Mouse (Mus musculus) olfactory bulb, adult 2 months (tissue): ENCODE results near the gene Gdf1. TPM values are rescaled to one million over a fixed set of nuclear protein-coding genes. Genes with fewer than 3 reads are reported as not detected.

Experiments
- H3K27ac ChIP-seq: fragments of 200-500 bp; 2 replicates; pipeline ENCODE4 v1.5.1; 2012; ENCODE audit warnings: low read depth, low read length; ENCODE audit not compliant: insufficient read depth
- H3K4me1 ChIP-seq: fragments of 200-500 bp; 2 replicates; pipeline ENCODE4 v1.6.1; 2012; ENCODE audit warnings: low read length; ENCODE audit not compliant: control insufficient read depth, insufficient read depth
- H3K4me3 ChIP-seq: fragments of 200-500 bp; 2 replicates; pipeline ENCODE4 v1.5.1; 2012; ENCODE audit warnings: mild to moderate bottlenecking, low read depth, low read length, moderate library complexity; ENCODE audit not compliant: insufficient read depth
- CTCF ChIP-seq: fragments of 200-500 bp; IDR thresholded peaks from 2 replicates; pipeline ENCODE4 v1.5.1; 2012; ENCODE audit warnings: low read depth, mild to moderate bottlenecking, low read length, moderate library complexity; ENCODE audit not compliant: insufficient read depth
- POLR2A ChIP-seq: fragments of 200-500 bp; IDR thresholded peaks from 2 replicates; pipeline ENCODE4 v1.6.1; 2012; ENCODE audit warnings: mild to moderate bottlenecking, low read depth, low read length, moderate library complexity; ENCODE audit not compliant: insufficient read depth
- WGBS: fragments of 180-500 bp; shearing (Covaris S2); methylation state at CpG from one replicate; pipeline ENCODE4 v1.1.7; 2018; 5-methylcytosine and 5-hydroxymethylcytosine counted together
- polyA plus RNA-seq: library from polyadenylated mRNA; stranded (reverse); fragments of >200 nt; gene quantifications from 2 replicates; pipeline ENCODE4 v1.2.4, GENCODE M21; 2012; ENCODE audit warnings: low replicate concordance; ENCODE audit not compliant: missing spikeins, insufficient read depth, insufficient read length

Gene Gdf1
- polyA plus RNA-seq, 1 experiment, result not detected

DNA sequence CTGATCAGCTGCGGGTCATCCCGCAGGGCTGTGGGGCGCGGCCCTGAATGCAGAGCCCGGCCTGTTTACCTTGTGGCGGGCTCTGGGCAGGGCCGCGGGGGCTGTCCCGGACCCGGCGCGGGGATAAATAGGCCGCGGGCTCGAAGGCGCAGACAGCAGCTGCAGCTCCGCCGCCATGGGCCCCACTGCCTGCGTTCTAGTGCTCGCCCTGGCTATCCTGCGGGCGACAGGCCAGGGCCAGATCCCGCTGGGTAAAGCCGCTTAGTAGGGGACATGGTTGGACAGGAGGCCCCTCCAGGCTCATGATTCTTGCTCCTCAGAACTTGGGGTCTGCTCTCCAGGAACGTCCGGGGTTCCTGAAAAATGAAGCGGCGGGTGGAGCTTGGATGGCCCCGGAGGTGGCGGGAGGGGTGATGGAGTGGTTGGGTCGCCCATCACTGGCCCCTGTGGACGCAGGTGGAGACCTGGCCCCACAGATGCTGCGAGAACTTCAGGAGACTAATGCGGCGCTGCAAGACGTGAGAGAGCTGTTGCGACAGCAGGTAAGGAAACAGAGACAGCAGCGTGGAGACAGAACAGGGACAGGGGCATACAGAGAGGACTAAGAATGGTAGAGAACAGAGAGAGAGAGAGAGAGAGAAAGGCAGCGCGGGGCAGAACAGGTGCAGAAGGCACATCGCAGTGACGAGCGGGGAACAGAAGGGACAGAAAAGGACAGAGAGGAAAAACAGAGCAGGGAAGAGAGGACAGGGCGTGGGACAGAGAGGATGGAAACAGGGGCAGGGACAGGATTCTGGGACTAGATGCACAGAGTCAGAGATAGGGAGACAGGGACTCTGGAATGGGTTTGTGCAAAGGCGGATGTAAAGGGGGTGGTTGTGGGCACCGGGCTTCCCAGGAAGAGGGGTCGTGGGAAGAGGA lies 44.0 kb downstream of the Gdf1 start, which contains the start of gene Comp:
Gene Comp, plus strand, starts transcription at position 162 of the 921 bp plus-strand sequence.
- TF ChIP-seq CTCF (no peak), POLR2A (no peak)
- Histone ChIP-seq H3K4me3 (peak within 1 kb of the TSS; percentile 11; the same call in 1 of the 2 replicates), H3K4me1 (peaks cover 26% of the 10 kb centered on the region), H3K27ac (no peak within 1 kb of the TSS)
- WGBS, result 9% methylated on average over 47 of the region's 47 CpGs

DNA sequence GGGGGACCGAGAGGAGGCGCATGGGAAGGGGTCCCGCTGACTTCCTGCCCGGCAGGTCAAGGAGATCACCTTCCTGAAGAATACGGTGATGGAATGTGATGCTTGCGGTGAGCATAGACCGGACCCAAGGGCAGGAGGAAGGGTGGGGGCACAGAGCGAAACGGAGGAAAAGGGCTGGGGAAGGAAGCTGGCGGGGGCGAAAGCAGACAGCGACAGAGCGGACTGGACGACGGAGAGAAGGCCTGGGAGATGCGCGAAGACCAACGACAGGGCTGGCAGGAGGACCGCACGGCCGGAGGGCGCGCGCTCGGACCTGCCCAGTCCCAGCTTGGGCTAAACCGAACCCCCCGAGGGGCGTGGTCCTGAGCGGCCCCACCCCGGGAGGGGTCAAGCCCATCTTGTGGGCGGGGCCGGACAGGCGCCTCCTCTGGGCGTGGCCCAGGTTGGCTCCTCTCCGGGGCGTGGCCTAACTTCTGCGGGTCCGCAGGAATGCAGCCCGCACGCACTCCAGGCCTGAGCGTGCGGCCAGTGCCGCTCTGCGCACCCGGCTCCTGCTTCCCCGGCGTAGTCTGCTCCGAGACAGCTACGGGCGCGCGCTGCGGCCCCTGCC lies 44.8 kb downstream of the Gdf1 start:
- Histone ChIP-seq H3K4me1 (peaks cover 26% of the 10 kb centered on the region), H3K4me3 (peak overlapping the region; percentile 11; the same call in 1 of the 2 replicates), H3K27ac (no peak overlapping the region)
- under 1% methylated on average over 53 of the region's 53 CpGs for WGBS
- no peak for TF ChIP-seq CTCF
- no peak for TF ChIP-seq POLR2A

DNA sequence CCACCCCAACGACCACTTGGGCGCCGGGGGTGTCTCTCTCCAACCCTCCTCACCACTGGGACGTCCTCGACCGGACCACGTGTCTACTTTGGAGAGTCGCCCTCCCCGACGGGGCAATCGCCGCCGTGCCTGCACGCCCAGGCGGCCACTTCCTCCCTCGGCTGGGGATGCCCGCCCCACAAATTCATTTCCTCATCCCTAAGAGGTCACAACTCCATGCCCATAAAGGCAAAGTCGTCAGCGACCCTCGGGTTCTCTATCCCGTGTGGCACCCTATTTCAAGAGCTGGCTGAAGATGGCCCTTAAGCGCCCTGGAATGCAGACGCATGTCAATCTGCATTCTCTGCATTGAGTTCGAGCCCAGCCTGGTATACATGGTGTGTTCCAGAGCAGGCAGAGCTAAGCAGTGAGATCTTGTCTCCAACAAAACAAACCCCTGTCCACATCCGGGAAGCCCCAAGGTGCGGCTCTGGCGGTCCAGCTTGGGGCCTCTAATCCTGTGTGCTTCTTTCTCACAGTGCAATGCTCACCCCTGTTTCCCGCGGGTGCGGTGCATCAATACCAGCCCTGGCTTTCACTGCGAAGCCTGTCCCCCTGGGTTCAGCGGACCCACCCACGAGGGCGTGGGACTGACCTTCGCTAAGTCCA lies 45.7 kb downstream of the Gdf1 start:
- peaks cover 26% of the 10 kb centered on the region for H3K4me1 ChIP-seq
- no peak for TF ChIP-seq CTCF
- TF ChIP-seq POLR2A, result no peak
- H3K27ac ChIP-seq, result no peak overlapping the region
- no peak overlapping the region for H3K4me3 ChIP-seq
- WGBS, result 5% methylated on average over 35 of the region's 35 CpGs

DNA sequence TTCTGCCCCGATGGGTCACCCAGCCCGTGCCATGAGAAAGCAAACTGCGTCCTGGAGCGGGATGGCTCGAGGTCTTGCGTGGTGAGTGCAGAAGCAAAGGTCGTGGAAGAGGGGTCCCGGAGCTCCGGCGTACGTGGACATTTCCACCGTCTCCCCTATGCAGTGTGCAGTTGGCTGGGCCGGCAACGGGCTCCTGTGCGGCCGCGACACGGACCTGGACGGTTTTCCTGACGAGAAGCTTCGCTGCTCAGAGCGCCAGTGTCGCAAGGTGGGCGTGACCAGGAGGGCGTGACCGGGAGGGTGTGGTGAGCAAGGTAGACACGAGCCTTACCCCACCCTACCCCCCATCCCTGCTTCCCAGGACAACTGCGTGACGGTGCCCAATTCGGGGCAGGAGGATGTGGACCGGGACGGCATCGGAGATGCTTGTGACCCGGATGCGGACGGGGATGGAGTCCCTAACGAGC lies 46.7 kb downstream of the Gdf1 start:
- no peak for TF ChIP-seq CTCF
- TF ChIP-seq POLR2A, result no peak
- peaks cover 26% of the 10 kb centered on the region for H3K4me1 ChIP-seq
- WGBS, result 6% methylated on average over 37 of the region's 37 CpGs
- H3K27ac ChIP-seq, result no peak overlapping the region
- no peak overlapping the region for H3K4me3 ChIP-seq

DNA sequence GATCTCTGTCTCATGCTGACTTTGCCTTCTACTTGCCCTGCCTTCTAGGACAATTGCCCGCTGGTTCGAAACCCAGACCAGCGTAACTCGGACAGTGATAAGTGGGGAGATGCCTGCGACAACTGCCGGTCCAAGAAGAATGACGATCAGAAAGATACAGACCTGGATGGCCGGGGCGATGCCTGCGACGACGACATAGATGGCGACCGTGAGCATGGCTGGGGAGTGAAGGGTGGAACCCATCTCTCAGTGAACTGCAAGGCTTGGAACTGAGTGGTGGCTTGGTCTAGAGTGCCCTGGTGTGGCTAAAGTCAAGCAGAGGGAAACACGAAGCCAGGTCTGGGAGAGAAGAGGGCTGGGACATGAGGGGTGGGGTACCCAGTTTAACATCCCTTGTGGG lies 47.4 kb downstream of the Gdf1 start:
- TF ChIP-seq POLR2A, result no peak
- no peak for TF ChIP-seq CTCF
- Histone ChIP-seq H3K4me1 (peaks cover 26% of the 10 kb centered on the region), H3K27ac (no peak overlapping the region), H3K4me3 (no peak overlapping the region)
- WGBS, result 11% methylated on average over 15 of the region's 15 CpGs

DNA sequence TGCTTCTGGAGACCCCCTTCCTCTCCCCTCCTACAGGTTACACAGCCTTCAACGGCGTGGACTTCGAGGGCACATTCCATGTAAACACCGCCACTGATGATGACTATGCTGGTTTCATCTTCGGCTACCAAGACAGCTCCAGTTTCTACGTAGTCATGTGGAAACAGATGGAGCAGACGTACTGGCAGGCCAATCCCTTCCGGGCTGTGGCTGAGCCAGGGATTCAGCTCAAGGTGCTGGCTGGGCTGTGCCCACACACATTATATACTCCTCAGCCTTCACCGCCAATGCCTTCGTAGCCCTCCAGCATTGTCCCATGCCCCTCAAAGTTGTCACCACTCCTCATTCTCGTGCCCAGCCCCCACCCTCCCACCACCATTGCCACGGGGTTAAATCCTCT lies 50.5 kb downstream of the Gdf1 start:
- no peak overlapping the region for H3K4me3 ChIP-seq
- H3K27ac ChIP-seq, result no peak overlapping the region
- 81% methylated on average over 12 of the region's 12 CpGs for WGBS
- TF ChIP-seq CTCF (no peak), POLR2A (no peak)
- peaks cover 10% of the 10 kb centered on the region; the same call in 1 of the 2 replicates for H3K4me1 ChIP-seq

Other genes with a start within 250 kb of the Gdf1 start
- gene Hapln4, start 246.4 kb upstream of the Gdf1 start, polyA plus RNA-seq, result not detected in 2 replicates
- 84.7 TPM in 1 of 2 replicates, not detected in the other for gene Ncan, start 208.9 kb upstream of the Gdf1 start, polyA plus RNA-seq
- gene Nr2c2ap, start 198.5 kb upstream of the Gdf1 start, polyA plus RNA-seq, result not detected in 2 replicates
- gene Rfxank, start 190.7 kb upstream of the Gdf1 start, polyA plus RNA-seq, result not detected in 2 replicates
- gene Borcs8, start 190.3 kb upstream of the Gdf1 start, polyA plus RNA-seq, result not detected in 2 replicates
- not detected in 2 replicates for gene Mef2b, start 190.1 kb upstream of the Gdf1 start, polyA plus RNA-seq
- not detected in 2 replicates for gene Tmem161a, start 157.5 kb upstream of the Gdf1 start, polyA plus RNA-seq
- not detected in 2 replicates for gene Slc25a42, start 117.5 kb upstream of the Gdf1 start, polyA plus RNA-seq
- gene Sugp2, start 95.6 kb upstream of the Gdf1 start, polyA plus RNA-seq, result not detected in 2 replicates
- gene Armc6, start 95.4 kb upstream of the Gdf1 start, polyA plus RNA-seq, result not detected in 2 replicates
- gene Homer3, start 47.0 kb upstream of the Gdf1 start, polyA plus RNA-seq, result not detected in 2 replicates
- gene Ddx49, start 27.3 kb upstream of the Gdf1 start, polyA plus RNA-seq, result not detected in 2 replicates
- gene Cope, start 27.3 kb upstream of the Gdf1 start, polyA plus RNA-seq, result not detected in 2 replicates
- gene Cers1, start 14.0 kb upstream of the Gdf1 start, polyA plus RNA-seq, result not detected in 2 replicates
- gene Upf1, start 23.5 kb downstream of the Gdf1 start, polyA plus RNA-seq, result not detected in 2 replicates
- not detected in 2 replicates for gene Comp, start 43.7 kb downstream of the Gdf1 start, polyA plus RNA-seq
- gene Crtc1, start 109.8 kb downstream of the Gdf1 start, polyA plus RNA-seq, result not detected in 2 replicates
- not detected in 2 replicates for gene Klhl26, start 147.2 kb downstream of the Gdf1 start, polyA plus RNA-seq
- not detected in 2 replicates for gene Tmem59l, start 157.5 kb downstream of the Gdf1 start, polyA plus RNA-seq
- not detected in 2 replicates for gene Crlf1, start 163.3 kb downstream of the Gdf1 start, polyA plus RNA-seq
- gene Rex1bd, start 176.9 kb downstream of the Gdf1 start, polyA plus RNA-seq, result not detected in 2 replicates
- gene Uba52, start 181.0 kb downstream of the Gdf1 start, polyA plus RNA-seq, result 789 TPM in 1 of 2 replicates, not detected in the other
- not detected in 2 replicates for gene Fkbp8, start 197.9 kb downstream of the Gdf1 start, polyA plus RNA-seq
- gene Kxd1, start 198.1 kb downstream of the Gdf1 start, polyA plus RNA-seq, result not detected in 2 replicates
- gene Ell, start 209.6 kb downstream of the Gdf1 start, polyA plus RNA-seq, result not detected in 2 replicates